Mouse (Mus musculus) limb, embryonic 12.5 days (tissue): ENCODE data around the gene Tppp2. TPM values are rescaled to one million over a fixed set of nuclear protein-coding genes. Genes with fewer than 3 reads are reported as not detected.

ENCODE experiments used
- ATAC-seq: fragments of 200-750 bp; cut with Nextera tagmentation; 2 replicates; pipeline ENCODE4 v1.8.0; 2017; ENCODE audit warnings: low read depth, moderate TSS enrichment; ENCODE audit not compliant: insufficient number of reproducible peaks, insufficient read depth, low FRiP score, low TSS enrichment
- H3K27ac ChIP-seq: fragments of 300-500 bp; sonication (generic); 2 replicates; pipeline ENCODE4 v1.5.1; 2016; ENCODE audit warnings: mild to moderate bottlenecking, moderate library complexity
- H3K27me3 ChIP-seq: fragments of 300-500 bp; sonication (generic); 2 replicates; pipeline ENCODE4 v1.6.1; 2016; ENCODE audit warnings: mild to moderate bottlenecking, moderate library complexity
- H3K36me3 ChIP-seq: fragments of 300-500 bp; sonication (generic); 2 replicates; pipeline ENCODE4 v1.6.1; 2016; ENCODE audit warnings: mild to moderate bottlenecking, moderate library complexity
- H3K4me1 ChIP-seq: fragments of 300-500 bp; sonication (generic); replicated peaks from 2 replicates; pipeline ENCODE4 v1.6.1; 2016
- H3K4me2 ChIP-seq: fragments of 300-500 bp; sonication (generic); 2 replicates; pipeline ENCODE4 v1.6.1; 2016; ENCODE audit warnings: mild to moderate bottlenecking, moderate library complexity
- H3K4me3 ChIP-seq: fragments of 300-500 bp; sonication (generic); replicated peaks from 2 replicates; pipeline ENCODE4 v1.5.1; 2016; ENCODE audit warnings: mild to moderate bottlenecking
- H3K9ac ChIP-seq: fragments of 300-500 bp; sonication (generic); replicated peaks from 2 replicates; pipeline ENCODE4 v1.6.1; 2016; ENCODE audit warnings: mild to moderate bottlenecking, moderate library complexity
- H3K9me3 ChIP-seq: fragments of 300-500 bp; sonication (generic); 2 replicates; pipeline ENCODE4 v1.6.1; 2016; ENCODE audit warnings: mild to moderate bottlenecking, moderate library complexity
- WGBS: fragments of 180-500 bp; shearing (Covaris S2); methylation state at CpG from one replicate; pipeline ENCODE4 v1.1.7; 2016; 5-methylcytosine and 5-hydroxymethylcytosine counted together
- polyA plus RNA-seq: library from polyadenylated mRNA; unstranded; fragments of >200 nt; fragmentation: Nextera tagmentation; extraction: Ambion mirVana; gene quantifications from 2 replicates; pipeline ENCODE4 v1.2.1, GENCODE M21; 2016

The Tppp2 gene
- polyA plus RNA-seq = not detected in 2 replicates

DNA sequence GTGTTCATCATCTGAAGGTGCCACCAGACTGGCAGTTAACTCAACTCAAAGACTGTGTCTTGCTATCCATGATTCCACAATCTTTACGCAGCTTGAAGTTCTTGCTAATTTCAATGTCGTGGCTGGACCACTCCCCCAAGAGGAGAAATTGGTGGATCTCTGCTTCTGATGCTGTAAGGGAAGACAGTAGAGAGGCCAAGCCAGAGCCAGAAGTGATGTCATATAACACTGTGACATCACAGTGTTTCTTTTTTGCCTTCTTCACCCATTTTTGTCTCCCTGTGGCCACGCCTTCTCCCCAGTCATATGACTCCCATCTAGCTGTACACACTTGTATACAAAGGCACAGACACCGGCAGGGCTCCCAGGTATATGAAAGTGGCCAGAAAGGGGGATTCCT lies at the start of gene Tppp2:
Tppp2 (plus strand) TSS at position 301 of the 400 bp plus-strand sequence.
- ATAC-seq = no peak
- WGBS = 85% methylated on average over 4 of the region's 4 CpGs
- Histone ChIP-seq H3K9ac (no peak within 1 kb of the TSS), H3K27me3 (no peaks in the 10 kb centered on the region; the same call in 1 of the 2 replicates), H3K4me2 (no peak within 1 kb of the TSS), H3K36me3 (no peaks in the 10 kb centered on the region), H3K4me1 (peaks cover 16% of the 10 kb centered on the region), H3K4me3 (no peak within 1 kb of the TSS), H3K9me3 (no peaks in the 10 kb centered on the region), H3K27ac (no peak within 1 kb of the TSS)

- no peak for ATAC-seq
- Histone ChIP-seq H3K27ac (no peak overlapping the region), H3K4me2 (no peak overlapping the region), H3K4me1 (no peaks in the 10 kb centered on the region), H3K36me3 (no peaks in the 10 kb centered on the region), H3K9ac (no peak overlapping the region), H3K9me3 (no peaks in the 10 kb centered on the region), H3K4me3 (no peak overlapping the region), H3K27me3 (no peaks in the 10 kb centered on the region)
- WGBS = 71% methylated on average over 2 of the region's 2 CpGs
These were observed 47.5 kb upstream of the Tppp2 start for GRCm38 (mm10) chr14:51870756-51871155.

GRCm38 (mm10) chr14:51871741-51872140 lies 46.5 kb upstream of the Tppp2 start:
- no peaks in the 10 kb centered on the region for H3K4me1 ChIP-seq
- H3K4me3 ChIP-seq = no peak overlapping the region
- H3K27me3 ChIP-seq = no peaks in the 10 kb centered on the region
- no peaks in the 10 kb centered on the region for H3K9me3 ChIP-seq
- H3K4me2 ChIP-seq = no peak overlapping the region
- H3K27ac ChIP-seq = no peak overlapping the region
- WGBS = 78% methylated on average over 9 of the region's 9 CpGs
- H3K36me3 ChIP-seq = no peaks in the 10 kb centered on the region
- ATAC-seq = no peak
- H3K9ac ChIP-seq = no peak overlapping the region

- WGBS = 86% methylated on average over 3 of the region's 3 CpGs
- no peak overlapping the region for H3K27ac ChIP-seq
- no peak for ATAC-seq
- no peak overlapping the region for H3K4me3 ChIP-seq
- H3K36me3 ChIP-seq = no peaks in the 10 kb centered on the region
- H3K4me1 ChIP-seq = no peaks in the 10 kb centered on the region
- no peak overlapping the region for H3K4me2 ChIP-seq
- H3K27me3 ChIP-seq = no peaks in the 10 kb centered on the region
- H3K9me3 ChIP-seq = no peaks in the 10 kb centered on the region
- no peak overlapping the region for H3K9ac ChIP-seq
These were observed 40.7 kb upstream of the Tppp2 start for GRCm38 (mm10) chr14:51877517-51877916.

DNA sequence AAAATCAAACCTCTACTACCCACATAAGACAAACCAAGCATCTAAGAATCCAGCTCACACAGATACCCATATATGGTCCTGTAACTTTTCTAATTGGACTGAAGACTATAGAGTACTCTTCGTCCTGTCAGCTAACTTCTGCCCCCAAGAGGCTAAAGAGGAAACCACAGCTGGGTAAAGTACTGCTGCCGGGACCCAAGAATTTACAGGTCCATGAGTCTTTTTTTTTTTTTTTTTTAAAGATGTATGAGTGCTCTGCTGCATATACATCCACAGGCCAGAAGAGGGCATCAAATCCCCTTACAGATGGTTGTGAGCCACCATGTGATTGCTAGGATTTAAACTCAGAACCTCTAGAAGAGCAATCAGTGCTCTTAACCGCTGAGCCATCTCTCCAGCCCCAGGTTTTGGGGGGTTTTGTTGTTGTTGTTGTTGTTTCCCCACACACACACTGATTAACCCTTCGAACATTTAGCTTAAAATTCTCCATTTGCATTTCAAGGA lies 34.6 kb upstream of the Tppp2 start:
- Histone ChIP-seq H3K9me3 (no peaks in the 10 kb centered on the region), H3K27me3 (no peaks in the 10 kb centered on the region), H3K4me3 (peak overlapping the region; percentile 74), H3K9ac (no peak overlapping the region), H3K27ac (peak overlapping the region; percentile 86), H3K36me3 (peaks cover 21% of the 10 kb centered on the region), H3K4me1 (peaks cover 12% of the 10 kb centered on the region), H3K4me2 (peak overlapping the region; percentile 84)
- ATAC-seq = peak; percentile 40; the same call in 1 of the 2 replicates
- WGBS = 2% methylated on average over 4 of the region's 4 CpGs

DNA sequence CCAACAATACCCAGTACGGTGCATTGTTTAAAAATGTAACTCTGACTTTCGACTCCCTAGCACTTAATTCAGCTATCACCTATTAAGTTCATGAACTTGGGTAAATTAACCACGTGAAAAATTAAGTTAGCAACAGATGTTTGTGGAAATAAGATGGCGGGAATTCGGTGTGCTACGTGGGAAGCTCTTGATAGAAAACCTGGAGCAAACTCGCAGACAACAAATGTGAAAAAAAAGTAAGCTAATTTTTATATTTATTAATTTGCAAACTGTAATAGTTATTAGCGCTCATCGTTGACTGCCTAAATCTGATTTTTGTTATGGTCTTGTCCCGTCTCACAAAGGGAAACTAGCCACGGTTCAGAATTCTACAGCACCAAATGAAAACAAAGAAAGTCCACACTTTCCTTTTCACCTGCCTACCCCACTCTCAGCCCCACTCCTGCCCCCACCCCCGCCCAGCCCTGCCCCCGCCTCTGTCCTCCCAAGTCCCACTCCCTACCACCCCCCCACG lies 34.1 kb upstream of the Tppp2 start:
- peaks cover 12% of the 10 kb centered on the region for H3K4me1 ChIP-seq
- H3K4me2 ChIP-seq = peak overlapping the region; percentile 84
- WGBS = 3% methylated on average over 14 of the region's 14 CpGs
- peak overlapping the region; percentile 74 for H3K4me3 ChIP-seq
- H3K9ac ChIP-seq = peak overlapping the region; percentile 70; the same call in 1 of the 2 replicates
- no peaks in the 10 kb centered on the region for H3K27me3 ChIP-seq
- H3K36me3 ChIP-seq = peaks cover 26% of the 10 kb centered on the region
- ATAC-seq = peak; percentile 26
- H3K9me3 ChIP-seq = no peaks in the 10 kb centered on the region
- peak overlapping the region; percentile 86 for H3K27ac ChIP-seq

DNA sequence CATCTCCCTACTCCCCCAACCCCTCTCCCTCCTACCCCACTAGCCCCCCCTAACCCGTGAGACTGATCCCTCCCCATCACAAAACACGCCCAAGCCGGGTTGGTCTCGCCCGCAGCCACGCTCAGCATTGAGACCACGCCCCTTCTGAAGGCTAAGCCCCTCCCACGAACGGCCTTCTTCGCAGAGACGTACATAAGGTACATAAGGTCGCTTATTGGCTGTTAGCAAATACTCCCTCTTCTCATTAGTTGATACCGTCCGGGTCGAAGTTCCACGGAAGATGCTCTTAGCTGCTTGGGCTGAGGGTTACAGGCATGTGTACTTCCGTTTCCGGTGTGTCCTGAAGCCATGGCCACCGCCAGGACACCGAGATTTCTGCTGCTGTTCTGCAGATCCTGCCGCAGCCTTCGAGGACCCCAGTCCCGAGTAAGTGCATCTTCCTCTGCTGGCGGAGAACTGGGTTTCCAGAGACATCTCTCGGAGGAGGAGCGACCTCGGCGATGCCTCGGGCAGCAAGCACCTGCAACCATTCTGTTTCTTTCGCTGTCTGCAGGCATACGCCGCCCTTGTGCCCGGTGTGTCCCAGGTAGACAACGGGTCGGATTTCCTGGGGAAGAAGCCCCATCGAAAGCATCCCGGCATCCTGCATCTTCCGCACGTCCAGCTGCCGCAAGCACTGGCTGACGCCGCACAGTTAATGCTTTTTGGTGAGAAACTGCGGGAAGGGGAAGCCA lies 33.5 kb upstream of the Tppp2 start, which contains the start of gene Mettl17:
Mettl17 (plus strand) TSS at position 245 of the 734 bp plus-strand sequence.
- peak within 1 kb of the TSS; percentile 74 for H3K4me3 ChIP-seq
- ATAC-seq = peak; percentile 95
- no peaks in the 10 kb centered on the region for H3K9me3 ChIP-seq
- H3K27ac ChIP-seq = peak within 1 kb of the TSS; percentile 86
- no peaks in the 10 kb centered on the region for H3K27me3 ChIP-seq
- WGBS = under 1% methylated on average over 43 of the region's 43 CpGs
- peaks cover 12% of the 10 kb centered on the region for H3K4me1 ChIP-seq
- peak within 1 kb of the TSS; percentile 84 for H3K4me2 ChIP-seq
- H3K9ac ChIP-seq = peak within 1 kb of the TSS; percentile 70
- H3K36me3 ChIP-seq = peaks cover 33% of the 10 kb centered on the region

DNA sequence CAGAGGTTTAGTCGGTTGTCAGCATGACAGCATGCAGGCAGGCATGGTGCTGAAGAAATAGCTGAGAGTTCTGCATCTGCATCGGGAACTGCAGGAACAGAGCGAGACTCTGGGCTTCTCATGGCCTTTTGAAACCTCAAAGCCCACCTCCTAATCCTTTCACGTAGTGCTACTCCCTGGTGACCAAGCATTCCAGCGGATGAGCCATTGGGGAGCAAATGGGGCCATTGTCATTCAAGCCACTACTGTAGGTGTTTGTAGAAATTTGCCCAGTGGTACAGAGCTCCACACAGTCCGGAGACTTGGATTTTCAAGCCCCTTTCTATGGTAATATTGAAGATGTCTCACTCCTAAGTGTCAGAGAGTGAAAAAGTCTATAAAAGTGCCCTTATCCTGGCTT lies 32.2 kb upstream of the Tppp2 start:
- no peaks in the 10 kb centered on the region for H3K9me3 ChIP-seq
- WGBS = 70% methylated on average over 6 of the region's 6 CpGs
- H3K27ac ChIP-seq = no peak overlapping the region
- no peaks in the 10 kb centered on the region for H3K27me3 ChIP-seq
- H3K9ac ChIP-seq = no peak overlapping the region
- ATAC-seq = no peak
- peak overlapping the region; percentile 84 for H3K4me2 ChIP-seq
- H3K4me1 ChIP-seq = peaks cover 12% of the 10 kb centered on the region
- peaks cover 46% of the 10 kb centered on the region for H3K36me3 ChIP-seq
- H3K4me3 ChIP-seq = peak overlapping the region; percentile 74

DNA sequence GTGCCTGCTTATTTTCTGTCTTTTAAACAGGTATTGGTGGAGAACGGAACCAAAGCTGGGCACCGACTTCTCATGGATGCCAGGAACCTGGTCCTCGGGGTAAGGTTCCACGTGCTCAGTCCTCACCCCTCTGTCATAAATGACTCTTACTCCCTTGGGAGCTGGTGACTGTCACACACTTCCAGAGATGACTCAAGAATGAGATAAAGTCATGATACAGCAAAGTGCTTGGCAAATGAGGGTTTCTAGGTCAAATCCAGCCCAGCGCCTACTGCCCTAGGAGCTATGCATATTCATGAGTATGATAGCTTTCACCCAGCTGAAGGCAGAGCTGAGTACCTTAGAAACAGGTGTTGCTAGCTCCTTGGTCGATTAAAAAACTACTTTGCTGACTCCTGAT lies 28.4 kb upstream of the Tppp2 start:
- 90% methylated on average over 6 of the region's 6 CpGs for WGBS
- H3K36me3 ChIP-seq = peaks cover 62% of the 10 kb centered on the region
- H3K9ac ChIP-seq = no peak overlapping the region
- H3K4me3 ChIP-seq = no peak overlapping the region
- peaks cover 12% of the 10 kb centered on the region for H3K4me1 ChIP-seq
- H3K4me2 ChIP-seq = no peak overlapping the region
- ATAC-seq = no peak
- H3K27ac ChIP-seq = no peak overlapping the region
- no peaks in the 10 kb centered on the region for H3K9me3 ChIP-seq
- H3K27me3 ChIP-seq = no peaks in the 10 kb centered on the region

DNA sequence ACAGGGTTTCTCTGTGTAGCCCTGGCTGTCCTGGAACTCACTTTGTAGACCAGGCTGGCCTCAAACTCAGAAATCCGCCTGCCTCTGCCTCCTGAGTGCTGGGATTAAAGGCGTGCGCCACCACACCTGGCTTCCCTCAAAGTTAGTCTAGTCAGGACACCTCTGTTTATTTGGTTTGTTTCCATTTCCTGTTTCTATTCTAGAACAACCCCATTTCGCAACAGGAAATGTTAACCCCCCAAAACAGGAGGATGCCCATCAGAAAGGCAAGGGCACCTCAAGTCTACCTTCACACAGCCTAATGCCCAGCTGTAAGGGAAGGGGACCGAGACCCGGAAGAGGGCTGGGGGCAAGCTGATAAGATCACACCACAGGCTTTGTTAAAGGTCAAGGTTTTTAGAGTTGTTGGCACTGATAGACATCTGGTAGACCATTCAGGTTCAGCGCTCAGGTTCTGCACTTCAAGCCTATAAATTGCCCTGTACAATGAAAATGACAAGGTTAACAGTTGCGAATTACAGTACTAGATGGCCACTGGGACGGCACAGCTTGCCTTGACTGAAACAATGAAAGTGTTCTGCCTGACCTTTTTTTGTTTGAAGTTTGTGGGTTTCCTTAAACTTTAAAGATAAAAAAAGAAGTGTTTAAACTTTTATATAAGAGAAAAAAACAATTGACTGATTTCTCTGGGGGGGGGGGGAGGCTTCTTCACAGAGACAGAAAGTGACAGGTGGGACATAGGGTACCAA lies 25.9 kb upstream of the Tppp2 start, which contains the start of gene Slc39a2:
Slc39a2 (plus strand) TSS at position 699 of the 749 bp plus-strand sequence.
- no peak within 1 kb of the TSS for H3K4me3 ChIP-seq
- WGBS = 89% methylated on average over 9 of the region's 9 CpGs
- H3K27me3 ChIP-seq = no peaks in the 10 kb centered on the region
- H3K4me1 ChIP-seq = no peaks in the 10 kb centered on the region; the same call in 1 of the 2 replicates
- ATAC-seq = no peak
- H3K4me2 ChIP-seq = no peak within 1 kb of the TSS
- no peak within 1 kb of the TSS for H3K9ac ChIP-seq
- peaks cover 57% of the 10 kb centered on the region for H3K36me3 ChIP-seq
- no peaks in the 10 kb centered on the region for H3K9me3 ChIP-seq
- no peak within 1 kb of the TSS for H3K27ac ChIP-seq
